Mouse (Mus musculus) gastrocnemius, adult 8-10 months (tissue): ENCODE measurements around the gene Sgip1. TPM values are rescaled to one million over a fixed set of nuclear protein-coding genes. Genes with fewer than 3 reads are reported as not detected.

Source experiments
- DNase-seq, 2 experiments: peaks; one replicate each; pipeline ENCODE4 v3.0.0; 2022; ENCODE audit warnings: low spot score in 2 of 2
- total RNA-seq, 4 experiments: library from RNA; stranded (reverse); gene quantifications; 2 replicates each; pipeline ENCODE4 v1.2.4; 2022

Sgip1 gene
- total RNA-seq, 4 experiments from 2014 or later = 0.77 to 2.9 (median 2.1) TPM

- no peak for DNase-seq
These were observed 33.5 kb downstream of the Sgip1 start for GRCm38 (mm10) chr4:102774549-102774948.

DNA sequence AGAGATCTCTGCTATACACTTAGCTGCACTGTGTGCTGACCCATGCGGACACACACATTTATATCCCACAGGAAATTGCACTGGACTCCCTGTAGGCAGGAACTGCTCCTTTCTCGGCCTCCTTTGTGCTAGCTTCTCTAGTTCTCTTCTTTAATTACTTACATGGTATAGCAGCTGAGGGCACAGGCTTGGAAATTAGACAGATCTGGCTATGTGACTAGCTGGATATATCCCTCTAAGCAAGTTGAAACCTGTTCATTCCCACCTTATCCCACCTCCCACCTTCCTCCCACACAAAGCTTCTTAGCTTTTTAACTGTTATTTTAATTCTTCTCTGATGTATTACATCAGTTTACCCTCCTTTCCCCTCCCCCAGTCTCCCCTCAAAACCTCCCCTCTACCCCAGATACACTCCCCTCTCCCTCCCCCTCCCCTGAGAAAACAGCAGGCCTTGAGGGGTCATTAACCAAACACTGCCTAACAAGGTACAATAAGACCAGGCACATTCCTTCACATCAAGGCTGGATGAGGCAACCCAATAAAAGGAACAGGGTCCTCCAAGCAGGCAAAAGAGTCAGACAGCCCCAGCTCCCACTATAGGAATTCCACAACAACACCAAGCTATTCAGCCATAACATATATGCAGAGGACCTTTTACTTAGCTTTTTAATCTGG lies 34.6 kb downstream of the Sgip1 start:
- DNase-seq = no peak

DNA sequence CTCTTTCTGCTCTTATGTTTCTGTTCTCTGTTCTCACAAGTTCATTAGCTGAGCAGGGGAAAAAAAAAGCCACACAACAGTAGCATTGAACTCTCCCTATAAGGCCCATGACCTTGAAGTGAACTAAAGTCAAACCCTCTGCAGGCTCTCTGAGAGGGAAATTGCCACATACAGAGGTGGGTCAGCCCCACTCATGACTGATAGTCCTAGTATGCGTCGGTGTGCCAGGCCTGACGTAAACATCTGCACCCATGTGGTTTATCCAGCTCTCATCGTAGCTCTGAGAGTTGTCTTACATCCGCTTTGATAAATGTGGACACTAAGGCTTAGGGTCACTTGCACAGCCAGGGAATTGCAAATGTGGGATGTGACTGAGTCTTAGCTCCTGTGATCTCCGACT lies 38.8 kb downstream of the Sgip1 start:
- no peak for DNase-seq

DNA sequence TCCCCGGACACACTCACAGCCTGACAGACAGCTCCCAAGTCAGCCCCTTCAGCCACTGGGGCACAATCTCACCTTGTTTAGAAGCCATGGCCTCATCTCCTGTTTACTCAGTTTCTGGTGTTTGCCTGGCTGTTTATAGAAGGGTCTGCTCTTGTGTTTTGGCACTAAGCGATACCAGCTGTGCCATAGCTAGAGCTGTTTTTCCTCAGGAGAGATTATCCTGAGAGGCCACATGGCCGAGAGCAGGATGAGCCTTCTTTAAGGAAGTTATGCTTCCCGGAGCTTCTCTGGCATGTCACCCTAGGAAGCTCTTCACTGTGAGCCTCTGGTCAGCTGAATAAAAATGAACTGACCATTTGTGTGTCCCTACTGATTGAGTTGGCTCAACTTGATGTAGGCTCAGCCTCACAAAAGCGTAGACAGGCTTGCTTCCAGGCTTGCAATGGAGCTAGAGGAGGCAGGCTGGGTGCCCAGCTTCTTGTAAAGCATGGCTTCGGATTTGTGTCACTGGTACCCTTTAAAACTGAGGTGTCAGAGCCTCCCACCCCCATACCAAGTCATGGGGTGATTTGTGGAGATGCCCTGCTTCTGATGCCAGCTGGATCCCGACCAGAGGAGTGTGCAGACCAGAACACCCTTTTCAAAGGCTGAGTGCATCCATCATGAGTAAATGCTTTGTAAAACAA lies 42.1 kb downstream of the Sgip1 start:
- no peak for DNase-seq

DNA sequence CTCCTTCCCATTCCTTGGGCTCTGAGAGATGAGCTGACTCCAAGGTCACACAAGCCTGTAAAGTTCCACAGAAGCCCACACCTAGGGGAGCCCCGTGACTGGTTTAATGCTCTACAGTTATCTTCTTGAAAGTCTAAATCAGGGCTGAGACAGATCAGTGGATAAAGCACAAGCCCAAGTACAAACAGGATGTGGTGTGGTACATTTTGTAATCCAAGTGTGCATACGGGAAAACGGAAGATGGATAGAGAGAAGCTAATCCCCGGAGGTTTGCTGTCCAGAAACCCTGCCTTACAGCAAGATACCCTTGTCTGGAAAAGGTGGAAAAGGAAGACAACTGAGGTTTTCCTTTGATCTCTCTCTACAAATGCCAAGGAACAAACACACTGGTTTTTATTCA lies 44.1 kb downstream of the Sgip1 start:
- no peak for DNase-seq

DNA sequence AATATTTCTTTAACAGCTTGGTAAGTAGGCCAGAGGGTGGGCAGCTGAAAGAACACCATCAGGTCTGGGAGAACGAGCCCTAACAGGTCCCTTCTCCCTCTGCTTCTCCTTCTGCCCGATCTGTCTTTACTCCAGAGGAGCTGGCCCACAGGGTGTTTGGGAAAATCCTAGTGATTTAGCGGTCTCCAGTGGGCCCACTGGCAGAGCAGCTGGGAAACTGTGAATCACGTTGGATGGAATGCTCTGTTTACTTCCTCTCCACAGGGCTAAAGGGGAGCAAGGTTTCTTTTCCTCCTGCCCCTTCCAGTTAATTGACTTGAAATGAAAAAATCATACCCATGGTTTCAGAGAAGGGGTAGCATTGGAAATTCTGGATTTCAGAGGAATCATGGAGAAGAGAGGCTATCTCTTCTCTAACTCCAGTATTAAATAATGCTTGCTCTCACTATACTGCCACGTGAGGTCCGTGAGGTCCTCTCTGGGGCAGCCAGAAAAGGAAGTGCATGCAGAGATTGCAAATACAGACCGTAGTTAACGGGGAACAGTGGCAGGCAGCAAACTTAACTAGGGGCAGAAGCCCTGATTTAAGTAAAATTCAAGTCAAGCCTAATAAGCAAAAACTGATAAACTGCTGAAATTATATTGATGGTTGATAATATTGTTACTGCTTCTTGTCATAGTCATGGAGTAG lies 51.1 kb downstream of the Sgip1 start:
- DNase-seq = peak; percentile 54 to 55

GRCm38 (mm10) chr4:102801471-102801870 lies 60.4 kb downstream of the Sgip1 start:
- no peak for DNase-seq

GRCm38 (mm10) chr4:102801936-102802335 lies 60.8 kb downstream of the Sgip1 start:
- DNase-seq = no peak

GRCm38 (mm10) chr4:102804611-102805010 lies 63.5 kb downstream of the Sgip1 start:
- DNase-seq = no peak

DNA sequence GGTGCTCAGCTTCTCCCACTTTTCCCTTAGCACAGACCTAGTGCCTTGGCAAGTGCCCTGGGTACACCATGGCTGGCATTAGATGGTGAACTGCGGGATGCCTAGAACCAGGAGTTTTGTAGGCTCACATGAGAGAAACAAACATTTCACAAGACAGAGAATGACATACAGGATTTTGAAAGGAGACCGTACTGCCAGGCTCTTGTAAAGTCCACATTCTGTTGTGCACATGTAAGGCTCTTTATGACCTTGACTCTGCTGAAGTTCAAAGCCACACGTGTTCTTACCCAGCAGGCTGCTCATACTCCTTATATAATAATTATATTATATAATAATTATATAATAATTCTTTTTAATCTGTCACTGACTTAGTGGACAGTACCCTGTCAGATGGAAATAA lies 65.9 kb downstream of the Sgip1 start:
- no peak for DNase-seq

DNA sequence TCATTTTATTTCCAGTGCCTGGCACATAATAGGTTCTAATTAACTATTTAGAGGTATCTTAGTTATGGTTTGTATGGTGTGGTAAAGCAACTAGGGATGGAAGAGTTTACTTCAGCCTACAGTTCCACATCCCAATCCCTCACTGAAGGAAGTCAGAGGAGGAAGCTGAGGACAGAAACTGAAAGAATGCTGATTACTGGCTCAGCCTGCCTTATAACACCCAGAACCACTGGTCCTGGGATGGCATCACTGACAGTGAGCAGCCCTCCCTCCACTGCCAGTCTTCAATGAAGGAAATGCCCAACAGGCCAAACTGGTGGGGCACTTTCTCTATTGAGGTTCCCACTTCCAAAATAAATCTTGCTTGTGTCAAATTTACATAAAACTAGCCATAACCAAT lies 67.2 kb downstream of the Sgip1 start:
- no peak for DNase-seq

DNA sequence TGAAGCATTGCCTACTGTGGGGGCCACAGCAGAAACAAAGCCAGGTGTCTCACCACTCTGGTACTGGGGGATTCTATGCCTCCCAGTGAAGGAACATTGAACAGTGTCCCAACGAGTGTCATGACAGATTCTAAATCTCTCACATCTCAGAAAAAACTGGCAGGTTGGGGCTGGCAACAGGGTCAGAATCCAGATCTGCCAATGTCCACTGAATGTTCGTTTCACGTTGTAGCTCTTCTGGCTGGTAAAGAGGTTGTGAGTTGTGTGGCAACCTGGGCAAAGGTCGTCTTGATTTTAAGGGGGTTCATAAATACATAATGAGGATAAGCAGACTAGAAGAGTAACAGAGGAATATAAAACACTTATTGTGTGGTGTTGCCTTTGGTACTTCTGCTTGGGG lies 68.2 kb downstream of the Sgip1 start:
- DNase-seq = no peak

- DNase-seq = no peak
These were observed 69.2 kb downstream of the Sgip1 start for GRCm38 (mm10) chr4:102810277-102810676.

GRCm38 (mm10) chr4:102811007-102811805 lies 70.1 kb downstream of the Sgip1 start:
- no peak for DNase-seq

GRCm38 (mm10) chr4:102813346-102813745 lies 72.2 kb downstream of the Sgip1 start:
- no peak for DNase-seq

GRCm38 (mm10) chr4:102821786-102822185 lies 80.7 kb downstream of the Sgip1 start:
- no peak for DNase-seq

DNA sequence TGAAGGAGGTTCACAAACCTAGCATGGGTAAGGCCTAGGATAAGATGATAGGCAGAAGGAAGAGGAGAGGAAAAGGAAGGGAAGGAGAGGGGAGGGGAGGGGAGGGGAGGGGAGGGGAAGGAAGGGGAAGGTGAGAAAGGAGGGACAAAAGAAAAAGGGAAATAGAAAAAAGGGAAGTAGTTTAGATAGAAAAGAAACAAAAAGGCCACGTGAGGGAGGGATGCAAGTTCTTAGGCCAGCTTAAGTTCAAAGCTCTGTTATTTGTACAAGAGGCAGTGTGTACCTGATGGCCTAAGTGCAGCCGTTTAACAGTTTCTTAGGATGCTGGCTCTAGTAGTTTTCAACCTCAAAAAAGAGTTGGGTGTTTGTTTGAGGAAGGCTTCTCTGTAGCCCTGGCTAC lies 83.4 kb downstream of the Sgip1 start:
- DNase-seq = no peak

GRCm38 (mm10) chr4:102826159-102826558 lies 85.1 kb downstream of the Sgip1 start:
- no peak for DNase-seq

GRCm38 (mm10) chr4:102828518-102828917 lies 87.4 kb downstream of the Sgip1 start:
- no peak for DNase-seq

GRCm38 (mm10) chr4:102833191-102833590 lies 92.1 kb downstream of the Sgip1 start:
- DNase-seq = no peak

DNA sequence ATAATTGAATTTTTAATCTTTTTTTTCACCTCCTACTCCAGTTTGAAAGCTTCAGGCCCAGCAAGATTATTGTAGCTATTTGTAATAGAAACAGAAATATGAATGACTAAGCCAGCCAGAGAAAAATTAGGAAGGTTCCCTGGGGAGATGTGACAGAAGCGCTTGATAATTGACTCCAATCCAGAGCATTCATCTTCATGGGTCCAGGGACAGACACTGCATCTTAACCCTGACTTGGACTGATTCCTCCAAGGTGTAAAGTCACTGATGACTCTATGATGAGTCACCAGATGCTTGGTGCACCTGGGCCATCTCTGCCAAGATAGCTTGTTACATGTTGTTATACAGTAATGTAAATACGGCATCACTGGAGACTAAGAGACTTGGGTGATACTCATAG lies 92.6 kb downstream of the Sgip1 start:
- DNase-seq = no peak

DNA sequence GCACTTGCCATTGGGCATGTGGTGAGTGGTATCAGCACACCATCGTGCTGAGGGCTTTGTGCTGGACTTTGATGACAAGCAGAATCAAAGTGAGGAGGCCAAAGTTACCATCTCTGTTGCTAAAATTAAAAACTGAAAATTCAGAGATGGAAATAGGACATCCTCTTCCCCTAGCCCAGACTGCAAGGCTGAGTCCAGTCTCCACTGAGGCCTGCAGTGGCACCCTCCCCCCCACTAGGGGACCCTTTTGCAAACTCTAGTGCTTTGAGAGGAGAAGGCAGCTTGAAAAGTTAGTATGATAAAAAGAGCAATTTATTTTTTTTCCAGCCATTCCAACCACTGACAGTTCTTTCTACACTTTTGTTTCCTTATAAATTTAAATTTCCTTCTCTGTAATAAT lies 93.6 kb downstream of the Sgip1 start:
- no peak for DNase-seq
